Mouse (Mus musculus) adrenal gland, postnatal 36 days (tissue): Measurements from ENCODE around the gene Sorl1. TPM values are rescaled to one million over a fixed set of nuclear protein-coding genes. Genes with fewer than 3 reads are reported as not detected.
A peak's percentile ranks its signal among the peaks of the same experiment; 100 is the strongest.

ENCODE experiments used
- DNase-seq, 2 experiments: peaks; one replicate each; pipeline ENCODE4 v3.0.0; 2021; ENCODE audit warnings: mixed read lengths in 1 of 2
- total RNA-seq, 2 experiments: library from RNA; stranded (reverse); gene quantifications; 2 replicates each; pipeline ENCODE4 v1.2.3; 2021

The Sorl1 gene
- total RNA-seq, 2 experiments from 2014 or later = 19.6 to 33.3 TPM

DNA sequence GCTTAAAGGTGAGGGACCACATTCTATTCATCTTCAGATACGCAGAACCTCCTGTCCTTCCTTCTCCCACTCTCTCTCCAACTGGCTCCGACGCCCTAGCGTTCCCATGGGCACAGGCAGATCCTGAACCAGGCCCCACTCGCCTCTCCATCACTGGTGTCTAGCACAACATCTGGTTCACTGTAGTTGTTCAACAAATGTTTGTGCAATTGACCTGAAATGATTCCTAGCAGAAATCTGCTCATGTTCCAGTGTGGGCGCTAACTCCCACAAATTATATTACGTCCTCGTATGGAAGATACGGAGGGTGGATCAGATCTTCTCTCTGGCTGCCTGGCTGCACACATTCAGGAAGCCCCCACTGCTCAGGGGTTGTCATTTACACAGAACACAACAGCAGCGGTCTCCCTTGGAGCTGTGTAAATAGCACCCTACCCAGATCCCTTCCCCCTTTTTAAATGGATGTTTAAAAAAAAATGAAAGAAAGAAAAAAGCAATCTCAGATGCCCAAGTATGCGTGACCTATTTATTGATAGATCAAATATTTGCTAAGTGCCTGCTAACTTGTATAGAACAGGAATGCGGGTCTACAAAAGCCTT is 70.4 kb downstream of the Sorl1 start:
- DNase-seq = no peak

DNA sequence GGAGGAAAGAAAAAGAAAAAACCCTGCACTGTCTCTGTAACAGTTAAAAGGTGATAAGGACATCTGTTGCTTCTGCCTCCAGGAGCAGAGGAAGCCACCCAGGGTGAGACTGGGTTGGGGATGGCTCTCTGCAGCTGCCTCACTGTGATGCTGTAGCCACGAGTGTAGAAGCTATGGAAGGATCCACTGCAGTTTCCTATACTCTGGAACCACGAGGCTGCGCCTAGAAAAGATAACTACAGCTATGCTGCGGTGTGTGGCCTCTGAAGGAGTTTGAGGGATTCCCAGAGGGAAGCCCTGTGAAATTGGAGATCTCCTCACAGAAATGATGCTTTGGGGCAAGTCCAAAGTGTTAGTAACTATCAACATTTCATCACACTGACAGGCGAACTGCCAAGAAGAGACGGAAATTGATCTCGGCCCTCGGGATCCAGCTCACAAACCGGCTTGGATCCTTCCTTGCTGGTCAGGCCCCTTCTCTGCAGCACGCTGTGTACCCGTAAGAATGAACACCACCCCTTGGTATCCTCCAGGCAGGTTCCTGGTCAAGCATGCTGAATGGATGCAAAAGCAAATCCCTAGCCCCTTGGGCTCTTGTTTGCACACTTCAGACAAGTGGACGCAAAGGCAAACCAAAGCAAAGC is 71.3 kb downstream of the Sorl1 start:
- peak; percentile 36 to 38 for DNase-seq

DNA sequence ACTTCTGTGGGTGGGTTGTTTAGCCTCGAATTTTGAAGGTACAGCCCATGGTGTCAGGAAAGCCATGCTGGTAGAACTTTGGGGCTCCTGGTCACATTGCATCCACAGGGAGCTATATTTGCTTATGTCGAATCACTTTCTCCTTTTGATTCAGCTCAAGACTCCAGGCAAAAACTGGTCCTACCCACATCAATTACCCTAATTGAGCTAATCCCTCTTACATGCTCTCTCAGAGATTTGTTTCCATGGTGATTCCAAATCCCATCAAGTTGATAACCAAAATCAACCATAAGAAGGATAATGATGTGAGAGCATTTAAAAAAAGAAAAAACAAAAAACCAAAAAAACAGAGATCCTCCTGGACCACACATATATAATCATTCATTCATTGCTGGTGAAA is 75.6 kb downstream of the Sorl1 start:
- no peak for DNase-seq

DNA sequence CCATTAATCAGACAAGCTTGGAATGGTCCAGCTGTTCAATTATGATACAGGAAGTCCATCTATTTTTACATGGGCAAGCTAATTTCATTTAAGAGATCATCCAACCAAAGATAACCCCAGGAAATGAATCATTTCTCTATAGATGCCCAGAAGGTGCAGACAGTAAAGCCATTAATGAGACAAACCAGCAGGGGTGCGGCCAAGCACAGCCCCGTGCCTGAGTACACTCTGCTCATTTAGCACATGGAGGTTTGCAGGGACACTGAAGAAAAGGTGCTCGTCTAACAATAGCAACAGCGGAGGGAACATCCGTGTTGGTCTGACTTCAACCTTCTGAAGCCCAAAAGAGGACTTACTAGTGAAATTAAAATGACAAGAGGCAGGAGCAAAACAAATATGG is 76.3 kb downstream of the Sorl1 start:
- no peak for DNase-seq

DNA sequence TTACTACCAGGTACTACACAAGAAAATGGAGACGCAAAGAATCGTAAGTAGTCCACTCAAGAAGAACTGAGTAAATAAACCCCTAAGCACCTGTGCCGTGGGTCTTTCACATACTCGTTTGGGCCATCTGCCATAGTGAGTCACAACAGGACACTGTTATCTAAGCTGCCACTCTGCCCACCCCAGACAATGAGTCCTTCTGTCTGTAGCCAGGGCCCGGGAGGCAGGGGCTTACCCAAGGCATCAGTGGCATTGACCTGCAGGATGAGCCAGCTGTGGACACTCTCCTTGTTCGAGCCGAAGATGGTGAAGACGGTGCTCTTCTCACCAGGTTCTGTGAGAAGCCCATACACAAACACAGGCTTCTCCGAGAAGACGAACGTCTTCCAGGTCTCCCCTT is 77.8 kb downstream of the Sorl1 start:
- no peak for DNase-seq

DNA sequence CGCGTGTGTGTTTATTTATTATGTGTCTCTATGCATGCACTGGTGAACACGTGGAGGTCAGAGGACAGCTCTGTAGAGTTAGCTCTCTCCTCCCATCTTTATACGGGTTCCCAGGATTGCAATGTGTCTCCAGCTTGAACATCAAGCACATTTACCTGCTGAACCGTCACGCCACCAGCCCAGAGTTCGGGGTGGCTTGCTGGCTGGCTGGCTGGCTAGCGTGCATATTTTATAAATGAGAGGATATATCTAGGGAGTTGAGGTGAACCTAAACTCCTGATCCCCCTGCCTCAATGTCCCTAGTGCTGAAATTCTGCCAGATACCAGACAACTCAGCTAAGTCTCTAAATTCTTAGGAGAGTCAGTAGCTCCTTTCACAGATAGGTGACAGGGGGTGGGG is 79.4 kb downstream of the Sorl1 start:
- DNase-seq = no peak

DNA sequence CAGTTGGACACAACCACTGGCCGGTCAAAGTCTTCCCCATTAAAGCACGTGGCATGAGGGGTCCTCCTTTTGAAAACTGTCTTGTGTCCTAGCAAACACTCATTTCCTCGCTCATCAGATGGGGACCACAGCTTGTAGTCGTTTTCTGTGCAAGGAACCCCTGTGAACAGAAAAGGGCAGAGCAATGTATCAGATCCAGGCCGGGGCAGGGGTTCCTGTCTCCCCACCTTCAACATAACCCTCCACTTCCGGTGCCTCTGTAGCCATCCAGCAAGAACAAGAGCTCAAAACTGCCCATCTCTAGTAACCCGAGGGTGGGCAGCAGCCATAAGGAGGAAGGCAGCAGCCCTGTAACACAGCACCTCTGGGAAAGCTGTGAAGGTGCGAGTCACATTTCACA is 80.2 kb downstream of the Sorl1 start:
- DNase-seq = no peak

DNA sequence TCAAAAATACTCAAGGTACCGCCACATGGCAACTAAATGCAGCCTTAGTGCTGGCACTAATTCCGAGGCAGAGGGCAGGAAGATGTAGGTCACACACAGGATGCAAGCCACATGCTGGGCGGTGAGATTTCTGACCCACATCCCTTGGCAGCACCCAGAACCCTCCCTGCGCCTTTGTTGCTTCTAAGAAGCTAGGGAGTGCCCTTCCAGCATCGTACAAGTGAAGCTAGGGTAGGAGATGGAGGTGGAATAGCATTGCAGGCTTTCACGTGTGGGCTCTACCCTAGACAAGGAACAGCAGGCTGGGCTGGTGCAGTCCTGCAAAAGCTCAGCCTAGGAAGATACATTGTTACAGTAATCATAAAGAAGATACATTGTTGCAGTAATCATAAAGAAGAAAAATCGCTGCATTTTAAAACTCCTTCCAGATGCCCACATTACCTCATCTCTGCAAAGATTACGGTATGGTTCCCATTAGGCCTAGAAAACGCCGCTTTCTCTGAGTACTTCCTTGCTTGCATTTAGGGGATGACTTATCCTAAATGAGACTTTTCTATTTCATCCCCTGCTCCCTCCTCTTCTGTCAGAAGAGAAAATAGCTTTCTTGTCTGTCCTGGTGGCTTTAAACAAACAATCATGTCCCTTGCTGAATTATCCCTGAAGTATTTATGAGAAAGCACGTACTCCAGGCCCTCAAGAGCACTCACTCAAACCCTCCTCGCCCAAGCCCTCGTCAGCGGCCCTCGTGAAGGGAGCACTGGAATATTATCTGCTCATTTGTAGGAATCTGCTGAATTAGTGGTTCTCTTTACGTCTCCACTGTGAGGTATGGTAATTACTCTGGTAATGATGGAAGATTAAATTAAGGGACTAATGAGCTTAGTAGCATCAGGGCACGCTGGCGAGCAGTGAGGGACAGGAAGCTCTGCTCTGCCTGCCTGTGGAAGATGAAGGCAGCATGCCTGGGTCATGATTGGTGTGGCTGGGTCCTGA is 84.8 kb downstream of the Sorl1 start:
- DNase-seq = no peak

DNA sequence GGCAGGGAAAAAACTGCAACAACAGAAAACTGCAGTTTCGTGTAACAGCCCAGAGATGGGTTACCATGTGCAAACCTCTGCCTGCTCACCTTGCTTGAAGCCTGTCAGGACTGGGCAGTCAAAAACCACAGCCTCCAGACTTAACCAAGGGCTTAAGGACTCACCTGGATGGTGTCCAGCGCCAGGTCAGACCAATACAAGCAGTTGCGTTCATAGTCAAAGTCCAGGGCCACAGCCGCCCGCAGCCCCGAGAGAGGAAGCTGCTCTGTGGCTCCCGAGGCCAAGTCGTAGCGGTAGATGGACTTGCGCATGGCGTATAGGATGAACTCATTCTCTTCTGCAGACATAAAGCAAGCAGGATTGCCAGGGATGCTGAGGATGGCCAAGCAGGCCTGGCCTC is 87.2 kb downstream of the Sorl1 start:
- no peak for DNase-seq

DNA sequence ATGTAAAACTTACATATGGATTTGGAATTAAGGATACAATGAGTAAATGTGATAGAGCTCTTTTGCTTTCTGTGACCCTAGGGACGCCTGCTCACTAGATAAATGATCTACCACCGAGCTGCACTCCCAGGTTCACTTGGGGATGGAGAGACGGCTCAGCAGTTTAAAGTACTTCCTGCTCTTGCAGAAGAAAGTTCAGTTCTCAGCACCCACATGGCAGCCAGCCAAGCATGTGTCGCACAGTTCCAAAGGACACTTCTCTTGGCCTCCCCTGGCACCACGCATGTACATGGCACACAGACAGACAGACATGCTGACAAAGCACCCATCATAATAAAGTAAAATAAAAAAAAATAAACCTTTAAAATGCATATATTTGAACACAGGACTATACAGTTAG is 88.1 kb downstream of the Sorl1 start:
- peak; percentile 75 to 76 for DNase-seq

DNA sequence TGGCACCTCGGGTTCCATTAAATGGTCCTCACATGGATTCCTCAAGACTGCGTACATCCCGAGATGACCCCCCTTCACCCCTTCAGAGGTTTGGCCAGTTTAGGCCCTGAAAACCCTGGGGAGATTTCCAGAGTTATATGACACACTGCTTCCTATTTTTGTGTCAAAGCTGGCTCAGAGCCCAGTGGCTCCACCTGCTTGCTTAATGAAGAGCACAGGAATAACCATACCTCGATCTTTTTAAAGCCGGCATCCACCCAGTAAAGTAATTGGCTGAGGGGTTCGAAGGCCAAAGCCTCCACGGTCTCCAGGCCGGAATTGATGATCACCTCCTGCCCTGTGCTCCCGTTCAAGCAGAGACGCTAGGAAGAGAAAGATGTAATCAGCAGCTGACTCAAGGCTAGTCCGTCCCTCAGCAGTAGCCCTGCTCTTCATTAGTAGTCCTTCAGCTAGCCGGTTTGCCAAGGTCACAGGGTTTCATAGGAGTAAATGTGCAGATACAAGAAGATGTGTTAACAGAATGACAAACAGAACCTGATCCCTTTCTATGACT is 88.8 kb downstream of the Sorl1 start:
- peak in 1 of 2 experiments; percentile 36 for DNase-seq

DNA sequence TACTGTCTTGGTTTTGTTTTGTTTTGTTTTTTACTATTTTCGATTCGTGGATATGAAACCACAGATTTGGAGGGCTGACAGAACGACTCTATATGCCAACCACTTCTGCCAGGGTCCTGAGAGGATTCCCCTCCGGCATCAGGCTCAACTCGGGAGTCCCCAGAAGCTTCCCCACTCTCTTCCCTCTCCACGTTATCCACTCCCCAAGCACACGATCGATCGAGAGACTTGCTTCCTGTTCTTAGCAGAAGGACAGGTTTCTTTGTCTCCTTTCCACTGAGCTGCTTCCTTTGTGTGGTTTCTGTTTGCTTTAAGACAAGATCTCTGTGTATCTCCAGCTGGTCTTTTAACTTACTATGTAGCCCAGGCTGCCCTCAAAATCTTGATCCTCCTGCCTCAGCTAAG is 90.0 kb downstream of the Sorl1 start:
- DNase-seq = no peak

DNA sequence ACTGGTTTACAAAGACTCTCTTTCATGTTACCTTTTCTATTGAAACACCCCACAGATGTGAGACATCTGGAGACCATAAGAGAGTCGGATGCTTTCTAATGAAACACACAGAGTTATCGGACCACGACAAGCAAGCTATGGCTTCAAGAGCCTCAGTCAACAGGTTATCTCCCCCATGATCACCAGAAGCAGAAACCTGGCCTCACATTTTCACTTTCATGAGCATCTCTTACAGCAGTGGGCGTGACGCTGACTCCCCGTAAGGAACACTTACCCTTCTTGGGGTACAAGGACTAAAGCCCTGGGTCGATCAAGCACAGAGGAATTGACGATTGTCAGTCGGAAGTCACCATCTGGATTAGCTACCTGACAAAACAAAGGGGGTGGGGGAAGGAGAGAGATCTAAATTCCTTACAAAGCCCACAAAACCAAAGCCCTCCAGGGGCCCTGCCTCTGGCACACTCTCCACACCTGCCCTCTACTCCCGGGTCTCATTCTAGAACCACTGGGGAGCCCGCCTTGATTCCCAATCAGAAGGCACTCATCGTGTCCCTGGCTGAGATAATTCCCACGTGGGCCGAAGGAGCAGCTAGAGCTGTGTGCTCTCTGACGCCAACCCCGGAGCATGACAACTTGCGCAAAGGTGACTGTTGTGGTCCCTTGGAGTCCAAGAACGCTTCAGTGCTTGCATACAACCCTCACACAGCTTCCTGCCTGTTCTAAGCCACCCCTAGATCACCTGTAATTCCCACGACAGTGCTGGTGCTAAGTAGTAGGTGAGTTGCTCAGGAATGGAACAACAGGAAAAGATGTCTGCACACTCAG is 90.6 kb downstream of the Sorl1 start:
- no peak for DNase-seq

DNA sequence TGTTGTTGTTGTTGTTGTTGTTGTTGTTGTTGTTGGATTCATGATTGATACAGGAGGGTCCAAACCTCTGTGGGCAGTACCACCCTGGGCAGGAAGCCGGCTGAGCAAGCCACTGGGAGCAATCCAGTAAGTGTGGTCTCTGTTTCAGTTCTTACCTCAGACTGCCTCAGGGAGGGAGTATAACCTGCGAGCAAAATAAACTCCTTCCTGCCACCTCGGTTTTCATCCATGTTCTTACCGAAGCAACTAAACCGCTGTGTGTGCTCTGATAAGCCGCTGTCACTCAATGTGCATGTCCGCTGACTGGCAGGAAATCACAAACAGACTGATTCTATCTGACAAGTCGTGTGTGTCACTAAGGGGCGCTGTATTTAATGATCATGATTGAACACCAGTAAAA is 91.7 kb downstream of the Sorl1 start:
- DNase-seq = no peak

DNA sequence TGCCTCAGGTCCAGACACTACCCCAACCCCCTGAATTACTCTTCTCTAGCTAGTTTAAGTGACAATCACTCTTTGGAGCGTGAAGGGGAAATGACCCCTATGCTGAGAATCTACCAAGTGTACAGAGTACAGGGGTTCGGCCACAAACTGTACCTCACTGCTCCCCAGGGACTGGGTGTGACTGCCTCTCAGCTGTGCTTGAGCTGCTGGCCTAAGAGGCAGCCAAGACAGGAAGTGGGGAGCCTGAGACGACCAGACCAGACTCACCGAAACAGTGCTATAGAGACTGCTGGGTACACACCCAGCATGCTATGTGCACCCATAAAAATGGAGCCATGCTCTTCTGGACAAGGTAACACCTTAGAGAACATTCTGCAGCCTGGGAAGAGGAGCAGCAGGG is 95.3 kb downstream of the Sorl1 start:
- DNase-seq = peak in 1 of 2 experiments; percentile 20

DNA sequence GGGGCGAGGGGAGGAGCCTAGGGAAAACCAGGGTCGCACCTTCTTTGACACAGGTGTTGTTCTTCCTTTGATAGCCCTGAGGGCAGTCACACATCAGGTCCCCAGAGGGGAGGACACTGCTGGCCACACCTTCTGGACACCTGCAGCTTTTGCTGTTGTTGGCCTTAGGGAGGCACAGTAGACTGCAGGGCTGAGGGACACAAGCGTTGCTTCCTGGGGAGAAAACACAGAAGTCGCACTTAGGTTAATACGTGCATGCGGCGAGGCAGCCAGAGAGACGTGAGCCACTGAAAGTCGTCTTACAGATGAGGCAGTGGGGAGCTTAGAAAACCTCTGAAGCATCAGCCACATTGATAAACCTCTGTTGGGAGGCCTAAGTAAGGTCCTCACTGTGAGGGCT is 99.8 kb downstream of the Sorl1 start:
- DNase-seq = no peak

DNA sequence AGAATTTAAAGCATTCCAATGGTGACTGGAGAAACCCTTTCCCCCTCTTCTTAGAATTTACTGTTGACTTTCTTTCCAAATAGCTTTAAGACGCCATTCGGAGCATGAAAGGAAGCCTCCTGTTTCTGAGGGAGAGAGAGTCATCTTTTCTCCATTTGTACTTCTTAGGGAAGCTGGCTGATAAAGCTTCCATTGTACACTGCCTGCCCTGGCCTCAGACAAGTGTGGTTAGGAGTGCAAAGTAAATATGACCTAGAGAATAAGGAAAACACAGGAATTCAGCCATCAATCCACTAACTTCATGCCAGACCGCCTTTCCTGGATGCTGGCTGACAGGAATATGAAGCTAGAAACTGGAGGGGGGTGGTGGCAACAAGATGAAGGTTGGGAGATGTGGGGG is 100.7 kb downstream of the Sorl1 start:
- DNase-seq = no peak

DNA sequence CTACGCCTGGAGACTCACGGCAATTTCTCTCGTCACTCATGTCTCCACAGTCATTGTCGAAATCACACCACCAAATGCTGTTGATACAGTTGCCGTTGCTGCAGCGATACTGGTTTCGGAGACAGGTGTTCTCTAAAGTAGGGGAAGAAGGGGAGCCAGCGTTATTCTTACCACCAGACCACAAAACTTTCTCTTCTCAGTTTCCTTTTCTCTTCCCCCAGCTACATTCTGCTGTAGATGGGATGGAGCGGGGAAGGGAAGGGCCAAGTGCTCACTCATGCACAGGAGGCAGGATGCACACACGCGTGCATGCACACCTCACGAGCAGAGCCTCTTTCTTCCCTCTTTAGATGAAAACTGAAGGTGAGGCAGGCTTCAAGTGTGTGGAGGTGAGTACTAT is 101.8 kb downstream of the Sorl1 start:
- DNase-seq = no peak

DNA sequence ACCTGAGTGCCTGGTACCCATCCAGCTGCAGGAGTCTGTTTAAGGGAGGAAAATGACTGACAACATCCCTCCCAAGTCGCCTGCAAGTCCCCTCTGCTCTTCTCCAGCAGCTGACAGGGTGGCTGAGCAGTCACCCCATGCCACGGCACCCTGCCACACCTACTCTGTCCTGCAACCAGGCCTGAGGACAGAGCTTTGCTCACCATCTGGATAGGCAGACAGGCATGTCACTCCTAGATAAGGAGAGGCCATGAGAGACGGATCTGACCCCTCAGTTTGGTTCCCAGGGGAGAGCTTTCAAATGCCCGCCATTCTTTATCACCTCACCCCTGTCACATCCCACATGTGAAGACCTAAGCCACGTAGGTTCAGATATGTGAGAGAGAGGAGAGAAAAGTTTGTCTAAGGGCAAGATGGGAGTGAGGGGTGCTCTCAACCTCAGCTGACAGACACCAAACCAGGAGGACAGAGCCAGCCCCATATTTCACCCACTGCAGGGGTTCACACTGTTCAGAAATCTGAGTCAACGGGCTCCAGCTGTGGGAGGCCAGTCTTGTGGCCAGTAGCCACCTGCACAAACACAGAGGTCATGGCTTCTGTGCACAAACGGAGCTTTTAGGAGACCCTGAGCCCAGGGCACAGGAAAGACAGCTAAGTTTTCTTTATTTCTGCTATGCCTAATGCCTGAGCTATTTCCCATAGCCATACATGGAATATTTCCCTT is 104.6 kb downstream of the Sorl1 start:
- DNase-seq = no peak

DNA sequence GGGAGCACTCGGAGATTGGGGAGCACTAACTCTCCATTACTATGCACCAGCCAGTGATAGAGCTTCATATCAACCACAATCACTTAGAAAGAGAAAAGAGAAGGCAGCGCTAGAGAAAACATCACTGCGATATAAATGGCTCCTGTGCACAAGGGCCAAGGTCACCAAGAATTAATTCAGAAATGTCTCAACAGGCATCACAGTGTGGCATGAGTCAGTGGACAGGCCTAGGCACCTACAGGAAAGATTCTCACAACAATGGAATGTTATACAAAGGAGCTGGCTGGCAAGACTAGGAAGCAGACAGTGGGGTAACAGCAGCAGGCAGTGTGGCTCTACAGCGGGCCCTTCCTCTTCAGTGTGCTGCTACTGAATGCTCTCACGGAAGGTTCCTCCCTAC is 115.6 kb downstream of the Sorl1 start:
- DNase-seq = peak; percentile 20 to 26

DNA sequence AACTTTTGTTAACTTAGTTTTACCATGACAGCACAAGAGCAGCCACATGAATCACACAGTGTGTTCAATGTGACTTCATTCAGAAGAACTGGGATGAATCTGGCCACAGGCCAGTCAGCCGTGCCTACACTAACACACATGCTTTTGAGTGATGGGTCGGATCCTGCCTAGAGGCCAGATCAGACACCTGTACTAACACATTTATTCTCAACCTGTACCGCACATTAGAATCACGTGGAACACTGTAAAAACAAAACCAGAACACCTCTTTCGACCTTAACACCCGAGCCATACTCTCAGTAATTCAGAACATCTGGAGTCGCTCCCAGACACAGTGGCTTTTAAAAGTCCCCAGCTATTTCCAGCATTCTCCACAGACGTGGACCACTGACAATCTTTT is 119.0 kb downstream of the Sorl1 start:
- DNase-seq = peak in 1 of 2 experiments; percentile 27
